Mouse (Mus musculus): ENCODE results near the gene Mesd. TPM values are rescaled to one million over a fixed set of nuclear protein-coding genes. Genes with fewer than 3 reads are reported as not detected.
A peak's percentile ranks its signal among the peaks of the same experiment; 100 is the strongest.

Gene Mesd
- polyA plus RNA-seq, 1 experiment from 2014 or later, result 55.8 TPM

DNA sequence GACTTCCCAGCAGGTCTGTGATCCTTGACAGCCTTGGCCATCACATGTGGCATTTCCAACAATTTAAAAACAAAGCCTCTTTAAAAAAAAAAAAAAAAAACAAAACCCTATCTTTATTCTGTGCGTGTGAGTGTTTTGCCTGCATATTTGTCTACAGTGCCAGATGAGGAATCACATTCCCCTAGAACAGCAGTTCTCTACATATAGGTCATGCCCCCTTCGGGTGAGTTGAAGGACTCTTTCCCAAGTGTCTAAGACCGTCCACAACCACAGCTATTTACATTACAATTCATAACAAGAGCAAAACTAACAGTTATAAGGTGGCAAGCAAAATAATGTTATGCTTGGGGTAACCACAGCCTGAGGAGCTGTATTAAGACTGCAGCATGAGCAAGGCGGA is 17.2 kb downstream of the Mesd start:
- Histone ChIP-seq H3K4me1 (replicated peaks; ENCODE audit: control insufficient read depth, insufficient read depth, low read length) (no peaks in the 10 kb centered on the region), H3K4me2 (replicated peaks) (no peak overlapping the region), H3K36me3 (replicated peaks; ENCODE audit: control insufficient read depth, insufficient read depth) (peaks cover 46% of the 10 kb centered on the region), H3K27ac (no peak overlapping the region), H3K4me3 (replicated peaks; ENCODE audit: low read length) (no peak overlapping the region), H3K27me3 (ENCODE audit: control insufficient read depth, insufficient read depth, low read length) (no peaks in the 10 kb centered on the region), H3K9me3 (ENCODE audit: control insufficient read depth, low read length) (0 out of 2 replicates have a peak, but pooled peaks cover 5% of the 10 kb centered on the region), H3K9ac (no peak overlapping the region)
- WGBS, result 85% methylated on average over 4 of the region's 4 CpGs
- DNase-seq (ENCODE audit: low spot score), result no peak
- ATAC-seq (ENCODE audit: low FRiP score), result no peak

DNA sequence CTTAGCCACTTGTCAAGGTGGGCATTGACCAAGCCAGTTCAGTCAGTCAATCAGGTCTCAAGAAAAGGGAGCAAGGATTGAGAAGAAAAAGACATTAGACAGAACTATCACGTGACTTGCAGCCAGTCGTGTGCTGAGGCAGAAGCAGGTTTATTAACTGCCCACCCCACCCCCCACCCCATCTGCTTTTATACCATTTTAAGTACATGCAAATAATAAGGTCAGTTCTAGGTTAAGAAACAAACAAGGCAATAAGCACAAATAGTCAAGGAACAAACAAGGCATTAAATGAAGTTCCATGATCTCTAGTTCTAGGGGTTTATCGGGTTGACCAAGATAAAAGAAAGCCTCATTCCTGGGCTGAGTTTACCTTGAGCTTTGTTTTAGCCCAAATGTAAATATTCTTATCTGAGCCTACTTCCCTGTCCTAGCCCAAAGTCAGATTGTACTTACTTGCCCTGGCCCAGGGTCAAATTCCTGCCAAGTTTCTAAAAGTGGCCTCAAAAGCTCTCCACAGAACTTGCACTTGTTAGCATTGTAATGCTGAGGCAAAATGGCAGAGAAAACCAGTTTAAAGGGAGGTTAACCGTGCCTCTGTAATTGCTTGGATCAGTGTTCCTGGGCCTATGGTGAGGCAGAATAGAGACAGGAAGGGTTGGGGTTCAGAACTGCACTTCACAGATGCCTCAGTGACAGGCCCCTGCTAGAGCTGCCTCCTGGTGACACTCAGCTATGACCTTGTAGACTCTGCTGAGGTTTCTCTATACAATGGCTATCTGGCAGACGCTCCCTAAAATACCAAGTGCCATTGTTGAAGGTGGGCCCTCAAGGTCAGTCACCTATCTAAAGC is 18.3 kb downstream of the Mesd start:
- H3K9me3 ChIP-seq (ENCODE audit: control insufficient read depth, low read length), result 0 out of 2 replicates have a peak, but pooled peaks cover 5% of the 10 kb centered on the region
- WGBS, result 83% methylated on average over 5 of the region's 5 CpGs
- DNase-seq (ENCODE audit: low spot score) (no peak), ATAC-seq (ENCODE audit: low FRiP score) (no peak)
- H3K4me1 ChIP-seq (replicated peaks; ENCODE audit: control insufficient read depth, insufficient read depth, low read length), result no peaks in the 10 kb centered on the region
- no peak overlapping the region for H3K9ac ChIP-seq
- no peak overlapping the region for H3K27ac ChIP-seq
- H3K4me3 ChIP-seq (replicated peaks; ENCODE audit: low read length), result no peak overlapping the region
- peaks cover 38% of the 10 kb centered on the region for H3K36me3 ChIP-seq (replicated peaks; ENCODE audit: control insufficient read depth, insufficient read depth)
- H3K27me3 ChIP-seq (ENCODE audit: control insufficient read depth, insufficient read depth, low read length), result no peaks in the 10 kb centered on the region
- no peak overlapping the region for H3K4me2 ChIP-seq (replicated peaks)

DNA sequence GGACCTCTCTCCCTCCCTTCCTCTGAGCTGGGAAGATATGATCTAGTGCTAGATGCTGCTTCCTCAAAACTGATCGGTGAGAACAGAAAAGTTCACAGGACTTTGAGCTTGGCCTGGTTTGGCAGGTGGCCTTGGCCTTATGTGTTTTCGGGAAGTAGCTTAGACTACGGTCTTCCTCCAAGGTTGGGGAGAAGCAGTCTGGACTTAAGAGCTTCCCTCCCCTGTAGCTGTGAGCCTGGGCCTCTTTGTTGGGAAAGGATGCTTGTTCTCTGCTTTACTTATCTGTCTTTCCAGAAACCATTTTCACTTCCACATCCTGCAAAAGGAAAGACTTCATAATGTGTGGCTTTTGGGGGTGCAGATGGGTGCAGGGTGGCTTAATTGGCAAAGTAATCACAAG is 20.6 kb downstream of the Mesd start:
- H3K9me3 ChIP-seq (ENCODE audit: control insufficient read depth, low read length), result 0 out of 2 replicates have a peak, but pooled peaks cover 5% of the 10 kb centered on the region
- H3K4me2 ChIP-seq (replicated peaks), result no peak overlapping the region
- DNase-seq (ENCODE audit: low spot score) (no peak), ATAC-seq (ENCODE audit: low FRiP score) (no peak)
- no peaks in the 10 kb centered on the region for H3K4me1 ChIP-seq (replicated peaks; ENCODE audit: control insufficient read depth, insufficient read depth, low read length)
- no peak overlapping the region for H3K27ac ChIP-seq
- H3K27me3 ChIP-seq (ENCODE audit: control insufficient read depth, insufficient read depth, low read length), result no peaks in the 10 kb centered on the region
- no peak overlapping the region for H3K9ac ChIP-seq
- WGBS, result 94% methylated on average over 3 of the region's 3 CpGs
- H3K4me3 ChIP-seq (replicated peaks; ENCODE audit: low read length), result no peak overlapping the region
- peaks cover 16% of the 10 kb centered on the region for H3K36me3 ChIP-seq (replicated peaks; ENCODE audit: control insufficient read depth, insufficient read depth)

GRCm38 (mm10) chr7:83911909-83912308 is 27.6 kb downstream of the Mesd start:
- Histone ChIP-seq H3K9me3 (ENCODE audit: control insufficient read depth, low read length) (no peaks in the 10 kb centered on the region), H3K4me2 (replicated peaks) (no peak overlapping the region), H3K27ac (no peak overlapping the region), H3K9ac (no peak overlapping the region), H3K4me1 (replicated peaks; ENCODE audit: control insufficient read depth, insufficient read depth, low read length) (no peaks in the 10 kb centered on the region), H3K27me3 (ENCODE audit: control insufficient read depth, insufficient read depth, low read length) (no peaks in the 10 kb centered on the region), H3K4me3 (replicated peaks; ENCODE audit: low read length) (no peak overlapping the region), H3K36me3 (replicated peaks; ENCODE audit: control insufficient read depth, insufficient read depth) (no peaks in the 10 kb centered on the region)
- 78% methylated on average over 3 of the region's 3 CpGs for WGBS
- no peak for DNase-seq (ENCODE audit: low spot score)
- ATAC-seq (ENCODE audit: low FRiP score), result no peak

DNA sequence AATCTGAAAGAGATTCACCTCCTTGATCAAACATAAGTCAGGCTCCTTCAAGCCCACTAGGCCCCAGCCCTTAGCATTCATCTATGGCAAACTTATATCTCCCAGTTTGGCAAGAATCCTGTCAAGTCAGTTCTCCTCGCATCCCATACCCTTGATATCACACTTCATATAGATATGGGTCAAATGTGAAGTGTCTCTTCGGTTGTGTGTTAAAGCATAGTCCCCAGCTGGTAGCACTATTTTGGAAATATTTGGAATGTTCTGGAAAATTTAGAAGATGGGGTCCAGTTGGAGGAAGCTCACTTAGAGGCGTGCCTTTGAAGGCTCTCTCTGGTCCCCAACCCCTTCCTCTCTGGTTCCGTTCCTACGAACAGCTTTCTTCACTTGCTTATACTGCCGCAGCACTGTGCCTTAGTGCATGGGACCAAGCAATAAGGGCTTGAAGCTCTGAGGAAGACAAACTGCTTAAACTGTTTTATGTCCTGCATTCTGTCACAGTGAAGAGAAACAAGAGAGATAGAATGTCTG is 29.2 kb downstream of the Mesd start:
- 95% methylated on average over 6 of the region's 6 CpGs for WGBS
- H3K27ac ChIP-seq, result no peak overlapping the region
- no peak overlapping the region for H3K9ac ChIP-seq
- H3K27me3 ChIP-seq (ENCODE audit: control insufficient read depth, insufficient read depth, low read length), result no peaks in the 10 kb centered on the region
- no peaks in the 10 kb centered on the region for H3K9me3 ChIP-seq (ENCODE audit: control insufficient read depth, low read length)
- H3K4me1 ChIP-seq (replicated peaks; ENCODE audit: control insufficient read depth, insufficient read depth, low read length), result no peaks in the 10 kb centered on the region
- H3K36me3 ChIP-seq (replicated peaks; ENCODE audit: control insufficient read depth, insufficient read depth), result no peaks in the 10 kb centered on the region
- DNase-seq (ENCODE audit: low spot score), result no peak
- no peak overlapping the region for H3K4me3 ChIP-seq (replicated peaks; ENCODE audit: low read length)
- ATAC-seq (ENCODE audit: low FRiP score), result no peak
- H3K4me2 ChIP-seq (replicated peaks), result no peak overlapping the region

GRCm38 (mm10) chr7:83913995-83914394 is 29.7 kb downstream of the Mesd start:
- Histone ChIP-seq H3K4me2 (replicated peaks) (no peak overlapping the region), H3K36me3 (replicated peaks; ENCODE audit: control insufficient read depth, insufficient read depth) (no peaks in the 10 kb centered on the region), H3K27ac (no peak overlapping the region), H3K9me3 (ENCODE audit: control insufficient read depth, low read length) (no peaks in the 10 kb centered on the region), H3K9ac (no peak overlapping the region), H3K4me3 (replicated peaks; ENCODE audit: low read length) (no peak overlapping the region), H3K27me3 (ENCODE audit: control insufficient read depth, insufficient read depth, low read length) (no peaks in the 10 kb centered on the region), H3K4me1 (replicated peaks; ENCODE audit: control insufficient read depth, insufficient read depth, low read length) (no peaks in the 10 kb centered on the region)
- ATAC-seq (ENCODE audit: low FRiP score), result no peak
- no peak for DNase-seq (ENCODE audit: low spot score)
- WGBS, result 84% methylated on average over 9 of the region's 9 CpGs

GRCm38 (mm10) chr7:83914566-83914965 is 30.3 kb downstream of the Mesd start:
- DNase-seq (ENCODE audit: low spot score) (peak; percentile 95), ATAC-seq (ENCODE audit: low FRiP score) (no peak; the same call in 1 of the 2 replicates)
- Histone ChIP-seq H3K4me3 (replicated peaks; ENCODE audit: low read length) (no peak overlapping the region), H3K4me2 (replicated peaks) (no peak overlapping the region), H3K9me3 (ENCODE audit: control insufficient read depth, low read length) (no peaks in the 10 kb centered on the region), H3K4me1 (replicated peaks; ENCODE audit: control insufficient read depth, insufficient read depth, low read length) (no peaks in the 10 kb centered on the region), H3K36me3 (replicated peaks; ENCODE audit: control insufficient read depth, insufficient read depth) (no peaks in the 10 kb centered on the region), H3K27ac (no peak overlapping the region), H3K27me3 (ENCODE audit: control insufficient read depth, insufficient read depth, low read length) (no peaks in the 10 kb centered on the region), H3K9ac (no peak overlapping the region)
- WGBS, result 1% methylated on average over 3 of the region's 3 CpGs

- ATAC-seq (ENCODE audit: low FRiP score), result no peak
- Histone ChIP-seq H3K4me1 (replicated peaks; ENCODE audit: control insufficient read depth, insufficient read depth, low read length) (no peaks in the 10 kb centered on the region), H3K9me3 (ENCODE audit: control insufficient read depth, low read length) (no peaks in the 10 kb centered on the region), H3K4me2 (replicated peaks) (no peak overlapping the region), H3K27ac (no peak overlapping the region), H3K27me3 (ENCODE audit: control insufficient read depth, insufficient read depth, low read length) (no peaks in the 10 kb centered on the region), H3K36me3 (replicated peaks; ENCODE audit: control insufficient read depth, insufficient read depth) (no peaks in the 10 kb centered on the region), H3K9ac (no peak overlapping the region), H3K4me3 (replicated peaks; ENCODE audit: low read length) (no peak overlapping the region)
- 87% methylated on average over 4 of the region's 4 CpGs for WGBS
- no peak for DNase-seq (ENCODE audit: low spot score)
Measured at GRCm38 (mm10) chr7:83920241-83920640, 36.0 kb downstream of the Mesd start.

GRCm38 (mm10) chr7:83921637-83922036 is 37.4 kb downstream of the Mesd start:
- WGBS, result 67% methylated on average over 3 of the region's 3 CpGs
- DNase-seq (ENCODE audit: low spot score) (no peak), ATAC-seq (ENCODE audit: low FRiP score) (no peak)
- H3K27ac ChIP-seq, result no peak overlapping the region
- no peak overlapping the region for H3K4me3 ChIP-seq (replicated peaks; ENCODE audit: low read length)
- no peak overlapping the region for H3K4me2 ChIP-seq (replicated peaks)
- H3K4me1 ChIP-seq (replicated peaks; ENCODE audit: control insufficient read depth, insufficient read depth, low read length), result no peaks in the 10 kb centered on the region
- H3K27me3 ChIP-seq (ENCODE audit: control insufficient read depth, insufficient read depth, low read length), result no peaks in the 10 kb centered on the region
- H3K36me3 ChIP-seq (replicated peaks; ENCODE audit: control insufficient read depth, insufficient read depth), result no peaks in the 10 kb centered on the region
- no peak overlapping the region for H3K9ac ChIP-seq
- H3K9me3 ChIP-seq (ENCODE audit: control insufficient read depth, low read length), result no peaks in the 10 kb centered on the region
